Mouse (Mus musculus) mouse trophoblast stem cell (cell line): ENCODE data around the gene Cd6.

ENCODE experiments used
- in situ Hi-C, 2 experiments: fragments of 300-500 bp; cut with MseI, MboI; formaldehyde crosslinking; loops; 2 replicates in 1 of 2; 3 replicates in 1 of 2; pipeline ENCODE4 v1.15.1; 2025

Gene Cd6

DNA sequence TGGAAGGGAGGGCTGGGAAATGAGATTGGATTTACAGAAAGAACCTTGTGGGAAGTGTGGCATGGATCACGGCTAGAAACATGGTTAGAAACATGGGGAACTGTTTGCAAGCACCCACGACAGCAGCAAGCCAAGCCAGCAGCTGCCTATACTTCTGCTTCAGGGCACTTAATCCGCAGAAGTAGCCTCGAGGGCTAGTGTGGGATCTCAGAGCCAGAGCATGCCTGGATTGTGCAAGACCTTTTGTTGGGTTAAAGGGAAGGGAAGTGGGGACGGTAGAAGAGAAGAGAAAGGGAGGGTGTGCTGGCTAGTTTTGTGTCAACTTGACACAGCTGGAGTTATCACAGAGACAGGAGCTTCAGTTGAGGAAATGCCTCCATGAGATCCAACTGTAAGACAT is 26.1 kb downstream of the Cd6 start:
- in situ Hi-C loops, result no loop called here

- in situ Hi-C loops, result no loop called here
Observed at GRCm38 (mm10) chr19:10801906-10802305, 28.0 kb downstream of the Cd6 start.

GRCm38 (mm10) chr19:10801070-10801469 is 28.8 kb downstream of the Cd6 start:
- in situ Hi-C loops, result no loop called here

- in situ Hi-C loops, result no loop called here
Observed at GRCm38 (mm10) chr19:10799155-10799554, 30.7 kb downstream of the Cd6 start.

GRCm38 (mm10) chr19:10798576-10798975 is 31.3 kb downstream of the Cd6 start:
- in situ Hi-C loops, result no loop called here

DNA sequence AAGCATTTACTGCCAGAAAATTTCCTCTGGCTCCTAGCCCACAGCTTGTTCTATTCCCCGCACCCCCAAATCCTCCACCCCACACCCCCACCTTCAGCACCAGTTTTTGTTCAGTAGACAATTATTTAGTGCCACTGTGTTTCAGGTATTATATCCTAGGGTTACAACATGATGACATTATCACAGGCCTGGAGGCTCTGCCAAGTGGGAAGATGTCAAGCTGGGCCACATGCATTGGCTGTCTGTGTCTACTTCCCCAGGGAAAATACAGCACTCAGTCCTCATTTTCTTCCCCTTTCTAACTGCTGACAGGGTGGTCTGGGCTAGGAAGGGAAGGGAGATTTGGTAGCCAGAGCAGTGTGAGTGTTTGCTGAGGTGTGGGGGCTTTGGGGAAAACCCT is 34.9 kb downstream of the Cd6 start:
- in situ Hi-C loops, result no loop called here

GRCm38 (mm10) chr19:10793044-10793443 is 36.8 kb downstream of the Cd6 start:
- in situ Hi-C loops, result no loop called here

GRCm38 (mm10) chr19:10790323-10790722 is 39.5 kb downstream of the Cd6 start:
- in situ Hi-C loops, result no loop called here

GRCm38 (mm10) chr19:10788242-10788641 is 41.6 kb downstream of the Cd6 start:
- in situ Hi-C loops, result no loop called here

DNA sequence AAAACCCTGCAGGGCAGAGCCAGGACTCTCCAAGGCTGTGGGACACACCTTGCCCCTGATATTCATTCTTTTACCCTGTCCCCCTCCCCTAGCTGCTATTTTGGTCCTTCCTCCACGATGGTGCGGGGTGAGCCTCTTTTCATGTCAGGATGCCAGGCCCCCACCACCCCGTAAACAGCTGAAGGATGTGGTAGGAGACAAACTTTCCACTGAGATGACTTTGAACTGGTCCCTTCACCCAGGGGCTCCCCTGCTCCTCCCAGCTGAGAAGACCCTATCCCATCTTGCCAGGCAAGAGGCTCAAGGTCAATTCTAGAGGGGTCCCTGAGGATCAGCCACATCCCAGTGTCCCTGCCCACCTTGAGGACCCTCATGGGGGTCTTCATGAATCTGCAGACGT is 42.5 kb downstream of the Cd6 start:
- in situ Hi-C loops, result no loop called here

GRCm38 (mm10) chr19:10786753-10787152 is 43.1 kb downstream of the Cd6 start:
- in situ Hi-C loops, result no loop called here

DNA sequence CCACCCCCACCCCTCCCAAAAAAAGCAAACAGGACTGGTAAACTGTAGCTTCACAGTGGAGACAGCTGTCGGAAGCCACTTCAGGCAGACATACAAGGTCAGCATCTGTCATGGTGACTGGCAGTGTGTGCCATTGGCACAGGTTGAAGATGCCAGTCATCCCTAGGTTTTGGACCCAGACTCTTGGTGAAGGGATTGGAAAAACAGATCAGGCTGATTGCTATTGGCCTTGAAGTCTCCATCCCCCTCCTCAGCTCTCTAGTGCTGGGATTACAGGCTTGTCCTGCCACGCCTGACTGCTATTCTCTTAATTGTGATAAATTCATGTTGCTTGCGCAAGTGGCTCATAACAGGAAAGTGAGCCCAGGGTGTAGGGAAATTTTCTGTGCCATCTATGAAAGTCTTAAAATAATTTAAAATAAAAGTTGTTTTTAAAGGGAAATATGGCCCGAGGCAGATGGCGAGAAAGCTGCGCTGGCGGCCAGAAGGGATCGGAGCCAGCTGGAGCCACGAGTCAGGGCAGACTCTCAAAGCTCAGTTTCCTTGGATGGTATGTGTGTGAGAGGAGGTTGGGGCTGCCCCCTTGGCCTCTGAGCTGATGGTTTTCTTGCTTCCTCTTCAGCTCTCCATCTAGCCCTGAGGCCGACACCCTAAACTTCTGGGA is 44.9 kb downstream of the Cd6 start:
- in situ Hi-C loops, result no loop called here

GRCm38 (mm10) chr19:10784061-10784460 is 45.8 kb downstream of the Cd6 start:
- in situ Hi-C loops, result no loop called here

DNA sequence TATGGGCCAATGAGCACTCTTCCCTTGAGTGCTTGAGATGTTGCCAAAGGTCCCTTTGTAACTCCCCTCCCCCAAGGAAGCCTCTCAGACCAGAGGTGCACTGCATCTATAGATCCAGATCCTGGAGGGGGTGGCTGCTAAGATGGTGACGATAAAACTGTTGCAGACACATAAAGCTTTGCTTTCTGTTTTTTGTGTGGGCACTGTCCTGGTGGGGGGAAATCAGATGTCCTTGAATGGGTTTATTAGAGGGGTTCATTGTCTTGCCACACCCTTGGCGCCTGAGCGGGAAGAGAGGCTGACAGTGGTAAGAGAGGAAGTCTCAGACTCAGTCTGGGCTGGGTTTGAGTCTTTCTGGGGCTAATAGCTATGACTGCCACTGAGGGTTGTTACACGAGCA is 46.7 kb downstream of the Cd6 start:
- in situ Hi-C loops, result no loop called here

DNA sequence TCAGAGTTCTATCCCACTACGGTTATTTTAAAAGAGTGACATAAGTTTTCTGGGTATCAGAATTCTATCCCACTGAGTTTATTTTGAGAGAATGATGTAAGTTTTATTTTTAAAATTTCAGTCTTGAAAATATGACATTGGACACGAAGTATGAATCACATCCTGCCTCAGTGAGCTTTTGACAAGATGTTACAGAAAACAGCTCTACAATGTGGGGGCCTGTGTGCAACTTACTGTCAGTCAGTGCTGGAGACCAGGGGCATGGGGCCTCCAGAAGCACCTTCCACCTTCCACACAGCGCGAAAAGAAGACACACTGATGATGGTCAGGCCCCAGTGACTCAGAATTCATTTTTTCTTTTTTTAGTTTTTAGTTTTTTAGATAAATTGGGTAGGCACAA is 48.2 kb downstream of the Cd6 start:
- in situ Hi-C loops, result no loop called here

- in situ Hi-C loops, result no loop called here
Observed at GRCm38 (mm10) chr19:10776906-10777305, 53.0 kb downstream of the Cd6 start.

GRCm38 (mm10) chr19:10774141-10774540 is 55.7 kb downstream of the Cd6 start:
- in situ Hi-C loops, result no loop called here

DNA sequence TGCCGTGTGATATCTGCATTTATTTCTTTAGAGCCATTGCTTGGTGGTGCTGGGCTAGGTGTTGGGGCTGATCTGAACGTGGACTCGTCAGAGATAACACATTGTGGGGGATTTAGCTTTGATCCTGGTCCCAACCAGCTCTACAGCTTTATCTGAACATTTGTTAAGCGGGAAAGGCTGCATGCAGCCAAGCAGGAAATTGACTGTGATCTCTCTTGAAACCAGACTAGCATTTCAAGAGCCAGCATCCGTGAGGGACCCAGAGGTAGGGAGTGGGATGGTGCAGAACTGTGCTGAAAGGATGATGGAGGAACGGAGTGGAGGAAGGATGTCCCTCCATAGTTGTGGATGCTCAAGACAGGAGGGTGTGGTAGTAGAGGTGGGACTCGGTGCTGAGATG is 56.5 kb downstream of the Cd6 start:
- in situ Hi-C loops, result no loop called here

DNA sequence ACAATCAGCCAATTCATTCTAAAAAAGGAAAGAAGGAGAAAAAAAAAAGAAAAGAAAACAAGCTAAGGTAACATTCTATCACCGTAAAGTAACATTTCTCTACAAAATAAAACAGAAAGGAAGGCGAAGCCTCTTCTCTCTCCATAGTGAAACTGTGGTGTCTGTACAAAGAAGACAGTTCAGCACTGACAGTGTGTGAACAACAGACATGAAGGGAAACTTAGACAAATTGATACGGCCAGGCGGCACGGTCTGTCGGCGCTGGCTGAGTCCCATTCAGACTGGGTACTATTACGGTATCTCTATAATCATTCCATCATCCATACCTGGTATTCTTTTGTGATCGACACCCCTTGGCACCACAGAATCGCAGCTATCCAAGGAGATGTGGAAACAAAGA is 57.0 kb downstream of the Cd6 start:
- in situ Hi-C loops, result no loop called here

GRCm38 (mm10) chr19:10771995-10772394 is 57.9 kb downstream of the Cd6 start:
- in situ Hi-C loops, result no loop called here

DNA sequence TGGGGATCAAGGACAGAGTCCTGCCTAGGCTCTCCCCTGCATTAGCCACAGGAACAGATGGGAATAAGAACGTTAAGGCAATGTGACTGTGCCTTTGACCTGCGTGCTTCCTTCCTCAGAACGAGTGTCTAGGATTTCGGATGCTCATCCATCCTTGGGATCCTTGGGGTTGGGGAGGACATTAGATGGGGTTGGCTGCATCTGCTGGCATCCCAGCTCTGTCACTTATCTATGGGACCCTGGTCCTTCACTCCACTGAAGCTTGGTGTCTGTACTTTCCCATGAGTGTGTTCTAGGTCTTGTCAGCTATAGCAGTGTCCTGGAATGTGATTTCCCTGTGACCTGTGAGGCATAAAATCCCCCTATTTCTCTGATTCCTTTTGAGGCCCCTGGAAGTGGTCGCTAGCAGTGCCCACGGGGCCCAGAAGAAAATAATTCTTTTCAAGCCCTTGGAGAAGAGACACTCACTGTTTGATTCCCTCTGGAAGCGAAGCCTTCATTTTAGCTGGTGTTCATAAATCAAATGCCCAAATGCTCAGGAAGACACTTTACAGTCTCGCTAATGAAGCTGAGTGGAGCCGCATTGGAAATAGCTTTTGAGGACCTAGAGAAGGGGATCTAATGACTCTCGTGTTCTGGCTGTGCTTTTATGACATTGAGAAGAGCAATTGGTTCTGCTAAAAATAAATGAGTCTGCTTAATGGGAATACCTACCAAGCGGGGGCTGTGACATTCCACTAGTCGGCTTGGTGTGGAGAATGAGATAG is 60.2 kb downstream of the Cd6 start:
- in situ Hi-C loops, result no loop called here

- in situ Hi-C loops, result no loop called here
Observed at GRCm38 (mm10) chr19:10768694-10769428, 61.0 kb downstream of the Cd6 start.

DNA sequence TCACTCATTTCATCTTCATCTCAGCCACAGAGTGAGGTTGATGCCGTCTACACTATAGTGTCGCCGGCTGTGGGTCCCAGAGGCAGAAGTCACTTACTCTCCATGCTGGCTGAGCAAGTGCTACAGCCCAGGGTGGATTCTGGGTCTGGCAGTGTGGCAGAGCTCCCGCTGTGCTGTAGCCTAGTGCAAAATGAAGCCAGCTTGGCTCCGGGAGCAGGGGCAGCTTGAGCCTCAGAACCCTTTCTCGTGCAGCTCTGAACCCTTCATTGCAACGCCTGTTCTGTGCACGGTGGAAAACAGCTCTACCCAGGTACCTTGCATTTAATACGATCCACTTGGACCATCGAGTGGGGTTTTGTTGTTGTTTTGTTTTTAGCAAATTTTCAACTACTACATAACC is 62.2 kb downstream of the Cd6 start:
- in situ Hi-C loops, result no loop called here
